Mouse (Mus musculus): Measurements from ENCODE around the gene 1810043G02Rik.

1810043G02Rik gene

GRCm38 (mm10) chr10:78004479-78005100, 26.3 kb downstream of the 1810043G02Rik start:
- CTCF ChIA-PET = no interaction called here

GRCm38 (mm10) chr10:78005791-78006438, 27.6 kb downstream of the 1810043G02Rik start:
- CTCF ChIA-PET = no interaction called here

- CTCF ChIA-PET = interaction anchor here (0.6 kb wide), 1 partner anchor 221 kb away, joined by 4 read pairs; no protein-coding TSS in a partner anchor
Measured at GRCm38 (mm10) chr10:78007203-78007602, 28.9 kb downstream of the 1810043G02Rik start.

- CTCF ChIA-PET = no interaction called here
Measured at GRCm38 (mm10) chr10:78008169-78008568, 29.8 kb downstream of the 1810043G02Rik start.

- CTCF ChIA-PET = interaction anchor here (0.5 to 1.0 kb wide), 4 partner anchors 10 to 436 kb away, joined by 3 to 8 read pairs (median 4); no protein-coding TSS in a partner anchor
Measured at GRCm38 (mm10) chr10:78009184-78009944, 31.0 kb downstream of the 1810043G02Rik start.

GRCm38 (mm10) chr10:78009945-78010293, 31.6 kb downstream of the 1810043G02Rik start, which contains the start of gene Pfkl:
TSS of gene Pfkl (minus strand) at chr10:78010083.
- CTCF ChIA-PET = interaction anchor here (0.5 to 1.0 kb wide), 4 partner anchors 9 to 436 kb away, joined by 3 to 8 read pairs (median 5); no protein-coding TSS in a partner anchor

- CTCF ChIA-PET = interaction anchor here (0.7 to 0.8 kb wide), 2 partner anchors 9 to 16 kb away, joined by 3 to 6 read pairs; no protein-coding TSS in a partner anchor
Measured at GRCm38 (mm10) chr10:78010335-78010734, 32.0 kb downstream of the 1810043G02Rik start.

GRCm38 (mm10) chr10:78011116-78011515, 32.8 kb downstream of the 1810043G02Rik start:
- CTCF ChIA-PET = interaction anchor here (0.8 kb wide), 1 partner anchor 10 kb away, joined by 3 read pairs; no protein-coding TSS in a partner anchor

GRCm38 (mm10) chr10:78012661-78013495, 34.6 kb downstream of the 1810043G02Rik start:
- CTCF ChIA-PET = no interaction called here

GRCm38 (mm10) chr10:78015489-78015888, 37.2 kb downstream of the 1810043G02Rik start:
- CTCF ChIA-PET = no interaction called here

GRCm38 (mm10) chr10:78016366-78016765, 38.0 kb downstream of the 1810043G02Rik start:
- CTCF ChIA-PET = no interaction called here

- CTCF ChIA-PET = interaction anchor here (0.7 to 1.2 kb wide), 4 partner anchors 9 to 192 kb away, joined by 3 to 4 read pairs (median 3); partner anchors contain the start of gene Pfkl
Measured at GRCm38 (mm10) chr10:78018797-78019203, 40.5 kb downstream of the 1810043G02Rik start.

- CTCF ChIA-PET = interaction anchor here (0.7 to 1.2 kb wide), 4 partner anchors 10 to 190 kb away, joined by 3 to 13 read pairs (median 4); partner anchors contain the start of gene Pfkl
Measured at GRCm38 (mm10) chr10:78019291-78019690, 41.0 kb downstream of the 1810043G02Rik start.

- CTCF ChIA-PET = interaction anchor here (0.8 to 1.2 kb wide), 2 partner anchors 10 to 142 kb away, joined by 4 to 13 read pairs; partner anchors contain the start of gene Pfkl
Measured at GRCm38 (mm10) chr10:78019984-78020383, 41.7 kb downstream of the 1810043G02Rik start.

- CTCF ChIA-PET = interaction anchor here (0.7 kb wide), 1 partner anchor 97 kb away, joined by 8 read pairs; no protein-coding TSS in a partner anchor
Measured at GRCm38 (mm10) chr10:78025453-78025852, 47.1 kb downstream of the 1810043G02Rik start.

- CTCF ChIA-PET = interaction anchor here (0.5 to 2.3 kb wide), 4 partner anchors 132 to 325 kb away, joined by 4 to 22 read pairs (median 6); no protein-coding TSS in a partner anchor
Measured at GRCm38 (mm10) chr10:78028129-78028528, 49.8 kb downstream of the 1810043G02Rik start.

GRCm38 (mm10) chr10:78029080-78029479, 50.8 kb downstream of the 1810043G02Rik start:
- CTCF ChIA-PET = interaction anchor here (1.6 to 2.3 kb wide), 2 partner anchors 131 to 134 kb away, joined by 5 to 22 read pairs; no protein-coding TSS in a partner anchor

- CTCF ChIA-PET = interaction anchor here (0.5 to 0.6 kb wide), 2 partner anchors 24 to 400 kb away, joined by 3 to 30 read pairs; no protein-coding TSS in a partner anchor
Measured at GRCm38 (mm10) chr10:78031987-78032386, 53.7 kb downstream of the 1810043G02Rik start.

Data from spleen, embryonic (tissue).